ENCODE assay signal across 18 mouse cellular contexts in the genomic region with DNA sequence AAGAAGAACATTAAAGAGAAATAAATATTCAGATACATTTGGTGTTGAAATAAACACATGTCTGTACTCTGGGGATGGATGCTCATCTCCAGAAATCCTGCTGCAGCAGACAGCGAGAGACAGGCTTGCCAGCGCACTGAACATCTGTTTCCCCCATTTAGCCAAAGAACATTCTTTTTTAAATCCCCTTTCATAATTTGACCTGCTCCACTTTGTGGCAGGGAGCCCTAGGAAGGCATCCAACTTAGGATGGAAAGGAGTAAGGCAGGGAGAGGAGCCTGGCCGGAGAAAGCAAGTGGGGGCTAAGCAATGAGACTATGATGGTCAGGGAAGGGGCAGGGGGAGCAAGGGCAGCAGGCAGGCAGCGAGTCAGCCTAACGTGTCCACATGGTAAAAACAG. TPM values are rescaled to one million over a fixed set of nuclear protein-coding genes. Genes with fewer than 3 reads are reported as not detected.
DNase-seq lines count a peak whose midpoint lies in the region; ATAC-seq and TF ChIP-seq lines count a peak whose summit lies in the region.
"Had no signal": no experiment of that assay in that cellular context is flagged by ENCODE, and none has a peak within 500 bp of the region (broad histone marks: within the 10 kb centered on the region; RNA-seq: fewer than 3 reads in every experiment).

No protein-coding gene starts in this region.

- H3K9ac ChIP-seq in forebrain, embryonic 11.5 days (ENCODE audit: low read length), result no peak overlapping the region
- H3K9ac ChIP-seq in forebrain, embryonic 13.5 days, result no peak overlapping the region
- H3K9ac ChIP-seq in lung, embryonic 14.5 days, result no peak overlapping the region; the same call in 1 of the 2 replicates
- H3K9ac ChIP-seq in stomach, embryonic 16.5 days (ENCODE audit: low read length), result no peak overlapping the region
- H3K9ac ChIP-seq: liver, embryonic 12.5 days; neural tube, embryonic 15.5 days had no signal

- no peaks in the 10 kb centered on the region for H3K4me1 ChIP-seq in forebrain, embryonic 11.5 days (replicated peaks; ENCODE audit: control insufficient read depth, insufficient read depth, low read length)
- no peaks in the 10 kb centered on the region for H3K4me1 ChIP-seq in forebrain, embryonic 13.5 days
- H3K4me1 ChIP-seq in lung, embryonic 14.5 days (ENCODE audit: insufficient read depth), result peaks cover 7% of the 10 kb centered on the region
- peaks cover 24% of the 10 kb centered on the region for H3K4me1 ChIP-seq in stomach, embryonic 16.5 days (ENCODE audit: control insufficient read depth, insufficient read depth, low read length)
- H3K4me1 ChIP-seq: liver, embryonic 12.5 days had no signal

- DNase-seq in forebrain, embryonic 11.5 days (ENCODE audit: low spot score), result peak; percentile 49
- DNase-seq in lung, embryonic 14.5 days, result no peak
- no peak for DNase-seq in lung, postnatal 25 days (ENCODE audit: low spot score)
- peak; percentile 43 to 48 for DNase-seq in heart, postnatal 10 days
- DNase-seq in testis, postnatal 14 days (ENCODE audit: low spot score), result no peak
- no peak for DNase-seq in c-Kit-positive CD71-positive TER-119-positive erythroid progenitor cells, embryonic 14.5 days (ENCODE audit: low spot score)
- DNase-seq: adrenal gland, postnatal 36 days; kidney, postnatal 10 days; retina, postnatal 1 day; thymus, postnatal 36 days had no signal

- 70% methylated on average over 5 of the region's 5 CpGs for WGBS in forebrain, embryonic 11.5 days
- WGBS in forebrain, embryonic 13.5 days, result 59% methylated on average over 5 of the region's 5 CpGs
- WGBS in lung, embryonic 14.5 days, result 16% methylated on average over 5 of the region's 5 CpGs
- 20% methylated on average over 5 of the region's 5 CpGs for WGBS in stomach, embryonic 16.5 days

- H3K4me3 ChIP-seq in forebrain, embryonic 11.5 days (ENCODE audit: low read depth, low read length), result no peak overlapping the region
- H3K4me3 ChIP-seq in forebrain, embryonic 13.5 days, result no peak overlapping the region
- no peak overlapping the region for H3K4me3 ChIP-seq in lung, embryonic 14.5 days (ENCODE audit: low read depth, low read length)
- no peak overlapping the region for H3K4me3 ChIP-seq in stomach, embryonic 16.5 days (replicated peaks; ENCODE audit: low read length)
- H3K4me3 ChIP-seq: liver, embryonic 12.5 days; neural tube, embryonic 15.5 days had no signal

- H3K27ac ChIP-seq in forebrain, embryonic 11.5 days (ENCODE audit: low read depth, low read length), result no peak overlapping the region
- no peak overlapping the region for H3K27ac ChIP-seq in forebrain, embryonic 13.5 days
- H3K27ac ChIP-seq in lung, embryonic 14.5 days (ENCODE audit: low read depth), result no peak overlapping the region
- no peak overlapping the region for H3K27ac ChIP-seq in stomach, embryonic 16.5 days (ENCODE audit: low read length)
- H3K27ac ChIP-seq: liver, embryonic 12.5 days; neural tube, embryonic 15.5 days had no signal

- no peaks in the 10 kb centered on the region for H3K27me3 ChIP-seq in forebrain, embryonic 11.5 days (ENCODE audit: control insufficient read depth, insufficient read depth, low read length)
- H3K27me3 ChIP-seq in forebrain, embryonic 13.5 days, result no peaks in the 10 kb centered on the region
- H3K27me3 ChIP-seq in lung, embryonic 14.5 days (ENCODE audit: insufficient read depth, low read length), result no peaks in the 10 kb centered on the region
- H3K27me3 ChIP-seq in stomach, embryonic 16.5 days (ENCODE audit: control insufficient read depth, insufficient read depth, low read length), result no peaks in the 10 kb centered on the region
- H3K27me3 ChIP-seq: CH12.LX; neural tube, embryonic 15.5 days had no signal

- intact Hi-C loops in heart, postnatal 10 days (cut with DNase I), result no loop called here

- no peak for ATAC-seq in forebrain, embryonic 11.5 days (replicated peaks; ENCODE audit: low FRiP score)
- no peak for ATAC-seq in forebrain, embryonic 13.5 days
- 0 out of 2 replicates have a peak, but pooled peaks have one; percentile 9 for ATAC-seq in lung, embryonic 14.5 days (ENCODE audit: insufficient read depth)
- ATAC-seq in stomach, embryonic 16.5 days (ENCODE audit: insufficient read depth, low FRiP score), result peak; percentile 25; the same call in 1 of the 2 replicates
- ATAC-seq: forebrain, embryonic 16.5 days; intestine, postnatal 0 days; liver, embryonic 12.5 days had no signal

- H3K4me2 ChIP-seq in forebrain, embryonic 11.5 days (ENCODE audit: low read depth, low read length, severe bottlenecking), result no peak overlapping the region
- no peak overlapping the region for H3K4me2 ChIP-seq in forebrain, embryonic 13.5 days
- no peak overlapping the region for H3K4me2 ChIP-seq in lung, embryonic 14.5 days
- H3K4me2 ChIP-seq in stomach, embryonic 16.5 days (ENCODE audit: low read depth, low read length), result no peak overlapping the region
- H3K4me2 ChIP-seq: liver, embryonic 12.5 days; neural tube, embryonic 15.5 days had no signal

- no peaks in the 10 kb centered on the region for H3K9me3 ChIP-seq in forebrain, embryonic 11.5 days (ENCODE audit: control insufficient read depth, low read length)
- H3K9me3 ChIP-seq in forebrain, embryonic 13.5 days (replicated peaks), result no peaks in the 10 kb centered on the region
- no peaks in the 10 kb centered on the region for H3K9me3 ChIP-seq in lung, embryonic 14.5 days (ENCODE audit: low read depth, low read length)
- H3K9me3 ChIP-seq in stomach, embryonic 16.5 days (replicated peaks; ENCODE audit: control insufficient read depth, low read length), result no peaks in the 10 kb centered on the region
- H3K9me3 ChIP-seq: liver, embryonic 12.5 days; neural tube, embryonic 15.5 days had no signal

- TF ChIP-seq CTCF in lung, embryonic 14.5 days (IDR thresholded peaks at IDR 0.05; ENCODE audit: low read depth), result no peak

- H3K36me3 ChIP-seq in forebrain, embryonic 11.5 days (ENCODE audit: control insufficient read depth, insufficient read depth, low read length), result no peaks in the 10 kb centered on the region
- H3K36me3 ChIP-seq in forebrain, embryonic 13.5 days (ENCODE audit: poor library complexity, severe bottlenecking), result no peaks in the 10 kb centered on the region
- H3K36me3 ChIP-seq in lung, embryonic 14.5 days (ENCODE audit: insufficient read depth), result no peaks in the 10 kb centered on the region
- H3K36me3 ChIP-seq in stomach, embryonic 16.5 days (ENCODE audit: control insufficient read depth, insufficient read depth, low read length), result no peaks in the 10 kb centered on the region
- H3K36me3 ChIP-seq: liver, embryonic 12.5 days; neural tube, embryonic 15.5 days had no signal

RNA-seq across cellular contexts. Expression of a gene that starts 21.6 kb away (rescaled TPM):
- 19.1 and 19.4 TPM in 2 replicates for polyA plus RNA-seq in forebrain, embryonic 11.5 days (2014; fragmentation: Nextera tagmentation; extraction: Ambion mirVana)
- 10.6 and 11.9 TPM in 2 replicates for polyA plus RNA-seq in forebrain, embryonic 13.5 days (2015; fragmentation: Nextera tagmentation; extraction: Ambion mirVana)
- 26.4 and 29.6 TPM in 2 replicates for polyA plus RNA-seq in lung, embryonic 14.5 days (2014; fragmentation: Nextera tagmentation; extraction: Ambion mirVana)
- total RNA-seq in heart, postnatal 10 days (2021), result 10 to 100 TPM; 62.2 to 65.4 TPM
- polyA plus RNA-seq in stomach, embryonic 16.5 days (2015; fragmentation: Nextera tagmentation; extraction: Ambion mirVana), result 19.7 and 19.8 TPM in 2 replicates
- total RNA-seq: megakaryocyte-erythroid progenitor cell, adult 5-6 weeks had no signal

Comparison
In these comparisons a context has a peak if more than half of its experiments do, and no peak if none do; other contexts are left out.
1. ATAC-seq: peak in lung, embryonic 14.5 days (single experiment) and stomach, embryonic 16.5 days (single experiment); none in forebrain, embryonic 11.5 days (single experiment) and forebrain, embryonic 13.5 days (single experiment).
2. DNase-seq: peak in forebrain, embryonic 11.5 days (single experiment) and heart, postnatal 10 days (2 of 2); none in lung, embryonic 14.5 days (single experiment), lung, postnatal 25 days (single experiment), testis, postnatal 14 days (single experiment) and c-Kit-positive CD71-positive TER-119-positive erythroid progenitor cells, embryonic 14.5 days (single experiment).